Mouse (Mus musculus) megakaryocyte, embryonic 14.5 days (primary cell): ENCODE results near the gene Cep57.

Experiments
- FLI1 ChIP-seq: IDR thresholded peaks from 2 replicates; pipeline ENCODE4 v1.6.1; 2012; ENCODE audit warnings: low read length, inconsistent platforms, mixed read lengths
- GATA1 ChIP-seq: IDR thresholded peaks from 3 replicates; pipeline ENCODE4 v1.6.1; 2012; ENCODE audit warnings: mixed read lengths, low read length, inconsistent platforms, borderline replicate concordance

DNA sequence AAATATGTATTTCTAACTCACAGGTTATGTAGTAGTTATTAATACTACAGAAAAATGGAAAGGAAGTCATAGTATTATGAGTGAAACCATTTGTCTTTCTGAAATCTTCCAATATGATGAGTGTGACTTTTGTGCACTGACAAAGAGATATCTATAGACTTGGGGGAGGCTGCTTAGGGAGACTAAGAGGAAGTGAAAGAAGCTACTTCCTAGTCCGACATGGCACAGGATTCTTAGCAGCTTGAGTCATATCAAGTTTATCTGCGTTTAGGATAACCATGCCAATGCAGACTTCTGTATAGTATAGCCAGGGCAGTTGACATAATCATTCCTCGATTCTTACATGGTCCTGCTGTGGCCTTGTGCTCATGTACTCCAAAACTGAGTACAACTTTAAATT lies 8.3 kb upstream of the Cep57 start:
- TF ChIP-seq GATA1, result no peak
- TF ChIP-seq FLI1, result no peak
